Mouse (Mus musculus) hindlimb bud, embryonic 11.5 days (tissue): ENCODE measurements at regions not wholly inside any gene's neighbourhood (a gene's known extent, or its start where the extent isn't known, plus 50 kb on each side); places are given as distances from the start of the nearest gene placed in this dataset.

ENCODE experiments used
- DNase-seq: peaks from one replicate; pipeline ENCODE4 v3.0.0-alpha.2; 2012; ENCODE audit warnings: low read depth, low spot score; ENCODE audit errors: extremely low spot score

DNA sequence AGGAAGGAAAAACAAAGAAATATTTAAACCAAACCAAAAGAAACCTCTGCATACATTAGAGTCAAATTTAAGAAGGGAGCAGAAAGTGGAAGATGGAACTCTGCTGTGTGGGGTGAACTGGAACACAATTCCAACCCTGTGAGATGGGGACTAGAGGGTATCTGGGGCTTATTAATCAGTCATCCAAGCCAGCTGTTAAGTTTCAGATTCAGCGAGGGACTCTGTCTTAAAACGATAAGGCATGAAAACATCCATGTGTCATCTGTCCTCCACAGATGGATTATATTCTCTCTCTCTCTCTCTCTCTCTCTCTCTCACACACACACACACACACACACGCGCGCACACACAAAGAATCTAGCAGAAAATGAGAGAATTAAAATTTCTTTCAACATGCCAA is 147.6 kb upstream of the Marcks start:
- DNase-seq, result no peak

DNA sequence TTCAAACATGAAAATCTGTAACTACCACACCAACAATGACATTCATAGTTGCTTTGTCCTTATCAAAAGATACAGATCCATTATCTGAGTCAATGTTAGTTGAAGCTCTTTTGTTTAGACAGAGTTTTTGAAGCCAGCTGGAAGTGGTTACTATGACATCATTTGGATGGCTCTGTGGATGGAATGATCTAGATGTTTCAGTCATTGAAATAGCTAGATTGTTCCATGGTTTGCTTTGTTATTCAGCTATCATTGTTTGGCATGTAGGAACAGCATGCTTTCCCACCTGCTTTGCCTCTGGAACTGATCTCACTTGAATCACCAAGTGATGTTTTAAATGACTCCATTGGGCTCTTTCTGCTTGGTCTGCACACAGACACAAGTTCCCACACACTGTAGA is 144.2 kb upstream of the Marcks start:
- no peak for DNase-seq

DNA sequence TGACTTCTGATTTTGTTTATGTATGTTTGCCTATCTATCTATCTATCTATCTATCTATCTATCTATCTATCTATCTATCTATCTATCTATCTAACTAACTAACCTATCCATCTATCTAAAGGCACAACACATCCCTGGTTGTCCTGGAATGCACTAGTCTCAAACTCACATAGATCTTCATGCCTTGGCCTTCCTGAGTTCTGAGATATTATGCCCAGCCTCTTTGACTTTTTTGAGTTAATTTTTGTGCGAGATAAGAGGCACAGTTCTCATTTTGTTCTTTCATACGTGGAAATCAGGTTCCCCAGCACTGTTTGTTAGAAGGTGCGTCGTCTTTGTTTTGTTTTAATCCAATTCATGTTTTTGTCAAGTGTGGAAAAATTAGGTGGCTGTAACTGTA is 142.1 kb upstream of the Marcks start:
- no peak for DNase-seq

DNA sequence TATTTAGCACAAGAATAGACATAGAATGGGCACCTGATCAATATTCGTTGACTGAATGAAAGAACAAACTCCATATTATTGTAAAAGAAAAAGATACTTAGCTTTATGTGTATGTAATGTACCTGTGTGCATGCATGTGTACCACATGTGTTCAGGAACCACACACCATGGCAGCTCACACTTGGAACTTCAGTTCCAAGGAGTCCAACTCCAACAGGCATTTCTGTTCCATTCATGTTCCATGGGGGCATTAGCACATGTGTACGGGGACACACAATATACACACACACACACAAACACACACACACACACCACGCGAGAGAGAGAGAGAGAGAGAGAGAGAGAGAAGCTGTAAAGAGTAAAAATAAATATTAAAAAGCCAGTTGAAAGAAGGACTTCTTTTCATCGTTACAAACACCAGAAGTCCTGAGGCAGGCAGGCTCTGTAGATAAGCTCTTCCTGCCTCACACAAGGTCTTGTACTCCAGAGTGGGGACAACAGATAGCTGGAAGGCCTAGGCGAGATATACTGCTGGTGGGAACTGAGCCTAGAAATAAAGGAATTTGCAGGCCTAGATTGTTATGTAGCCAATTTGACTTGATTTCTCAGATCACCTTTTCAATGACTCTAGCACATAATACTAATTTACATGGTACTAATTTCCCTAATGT is 141.6 kb upstream of the Marcks start:
- DNase-seq, result no peak

DNA sequence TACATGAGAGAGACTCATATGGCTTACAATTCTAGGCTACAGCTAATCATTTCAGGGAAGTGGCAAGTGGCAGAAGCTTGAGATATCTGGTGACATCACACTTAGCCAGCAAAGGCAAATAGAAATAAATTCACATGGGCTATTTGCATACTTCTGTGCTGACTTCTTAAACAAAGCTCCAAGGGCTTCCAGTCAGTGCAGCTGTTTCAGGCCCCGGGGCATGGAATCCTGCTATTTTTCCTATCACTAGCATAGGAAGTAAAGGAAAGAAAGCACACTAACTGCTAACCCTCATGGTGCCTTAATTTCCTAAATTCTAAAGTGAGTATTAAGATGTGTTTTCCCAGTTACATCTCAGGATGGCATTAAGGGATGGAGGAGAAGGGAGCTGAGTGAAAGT is 140.6 kb upstream of the Marcks start:
- DNase-seq, result no peak

DNA sequence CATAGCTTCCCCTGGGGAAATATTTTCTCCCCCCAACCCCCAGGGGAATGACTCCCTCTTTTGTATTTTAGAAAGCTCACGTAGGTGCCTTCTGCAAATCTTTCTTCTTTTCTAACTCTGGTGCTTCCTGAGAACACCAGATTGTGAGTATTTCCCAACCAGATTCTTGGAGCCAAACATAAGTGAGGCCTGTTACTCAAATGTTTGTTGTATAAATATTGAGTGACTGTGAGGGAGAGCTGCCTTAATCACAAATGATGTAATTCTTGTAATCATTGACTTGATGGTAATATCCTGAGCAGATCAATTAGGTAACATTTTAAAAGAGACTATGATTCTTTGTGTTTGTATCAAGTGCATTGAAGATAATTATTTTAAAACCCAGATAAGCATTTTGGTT is 137.1 kb upstream of the Marcks start:
- DNase-seq, result no peak

DNA sequence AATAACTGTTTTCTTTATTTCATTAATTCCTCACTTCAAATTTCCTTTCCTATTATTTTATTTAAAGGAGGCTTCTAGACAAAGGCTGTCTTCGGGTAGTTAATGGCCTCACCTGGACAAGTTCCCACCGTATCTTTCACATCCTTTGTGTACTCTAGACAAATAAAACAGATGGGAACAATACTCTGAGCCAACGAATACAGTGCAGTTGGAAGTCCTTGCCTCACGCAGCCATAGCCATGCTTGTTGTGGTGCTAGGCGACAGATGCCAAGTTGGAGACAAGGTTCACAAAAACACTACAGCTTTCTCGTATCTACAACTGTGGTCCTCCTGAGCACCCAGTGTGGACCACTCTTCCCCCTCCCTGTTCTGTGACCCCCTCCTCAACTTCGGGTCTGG is 136.6 kb upstream of the Marcks start:
- no peak for DNase-seq

DNA sequence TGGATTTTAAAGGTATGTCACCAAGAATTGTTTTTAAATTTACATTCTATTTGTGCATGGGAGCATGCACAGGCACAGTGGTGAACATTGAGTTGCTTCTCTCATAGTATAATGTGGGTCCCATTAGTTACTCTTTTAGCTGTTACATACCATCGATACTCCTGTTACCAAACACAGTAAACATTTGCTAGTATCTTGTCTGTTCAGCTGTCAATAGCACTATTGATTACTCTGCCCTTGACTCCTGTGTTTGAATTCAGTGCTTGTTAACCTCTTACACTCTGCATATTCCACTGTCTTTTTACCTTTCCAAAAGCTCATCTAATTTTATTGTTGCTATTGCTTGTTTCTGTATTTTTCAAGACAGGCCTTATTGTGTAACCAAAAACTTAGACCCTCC is 133.2 kb upstream of the Marcks start:
- DNase-seq, result no peak

DNA sequence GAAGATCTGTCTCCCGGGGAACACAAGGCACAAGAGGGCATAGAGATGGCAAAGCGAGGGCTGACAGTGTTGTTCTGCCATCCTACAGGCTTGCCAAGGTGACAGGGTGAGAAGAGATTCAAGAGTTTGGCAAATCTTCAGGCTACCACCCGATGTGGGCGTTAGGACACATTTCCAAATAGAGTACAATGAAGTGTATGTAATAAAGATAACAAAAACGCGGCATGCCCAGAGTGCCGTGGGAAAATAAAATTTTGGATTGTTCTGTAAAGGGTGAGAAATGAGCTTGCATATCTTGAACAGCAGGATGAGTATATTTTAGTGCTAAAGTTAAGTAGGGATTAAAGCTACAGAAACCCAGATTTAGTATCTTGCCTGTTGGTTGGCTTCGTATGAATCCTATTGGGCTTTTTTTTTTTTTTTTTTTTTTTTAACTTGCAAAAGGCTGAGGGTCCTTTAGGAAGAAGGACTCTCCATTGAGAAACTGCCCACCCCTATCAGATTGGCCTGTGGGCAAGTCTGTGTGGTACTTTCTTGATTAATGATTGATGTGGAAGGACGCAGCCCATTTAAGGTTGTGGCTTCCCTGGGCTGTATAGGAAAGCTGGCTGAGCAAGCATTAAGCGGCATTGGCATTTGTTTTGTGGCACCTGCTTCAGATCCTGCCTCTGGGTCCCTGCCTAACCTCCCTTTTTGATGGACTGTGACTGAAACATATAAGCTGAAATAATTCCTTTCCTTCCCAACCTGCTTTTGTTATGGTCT is 131.7 kb upstream of the Marcks start:
- DNase-seq, result no peak

DNA sequence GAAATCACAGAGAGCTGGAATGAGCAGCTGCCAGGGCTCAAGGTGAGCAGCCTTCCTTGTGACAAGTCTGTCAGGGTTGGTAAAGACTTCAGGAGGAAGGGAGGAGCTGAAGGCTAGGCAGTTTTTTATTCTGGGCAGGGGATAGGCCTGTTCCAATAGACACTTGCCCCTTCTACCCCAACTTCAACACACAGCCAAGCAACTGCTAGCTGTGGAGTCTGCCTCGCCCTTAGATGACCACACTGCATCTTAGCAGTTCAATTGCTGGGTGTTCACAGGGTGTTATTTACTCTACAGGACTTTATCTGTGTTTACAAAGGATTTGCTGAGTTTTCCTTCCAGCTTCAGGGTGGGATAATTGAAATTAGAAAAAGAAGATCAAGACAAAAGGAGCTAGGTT is 128.2 kb upstream of the Marcks start:
- DNase-seq, result no peak

DNA sequence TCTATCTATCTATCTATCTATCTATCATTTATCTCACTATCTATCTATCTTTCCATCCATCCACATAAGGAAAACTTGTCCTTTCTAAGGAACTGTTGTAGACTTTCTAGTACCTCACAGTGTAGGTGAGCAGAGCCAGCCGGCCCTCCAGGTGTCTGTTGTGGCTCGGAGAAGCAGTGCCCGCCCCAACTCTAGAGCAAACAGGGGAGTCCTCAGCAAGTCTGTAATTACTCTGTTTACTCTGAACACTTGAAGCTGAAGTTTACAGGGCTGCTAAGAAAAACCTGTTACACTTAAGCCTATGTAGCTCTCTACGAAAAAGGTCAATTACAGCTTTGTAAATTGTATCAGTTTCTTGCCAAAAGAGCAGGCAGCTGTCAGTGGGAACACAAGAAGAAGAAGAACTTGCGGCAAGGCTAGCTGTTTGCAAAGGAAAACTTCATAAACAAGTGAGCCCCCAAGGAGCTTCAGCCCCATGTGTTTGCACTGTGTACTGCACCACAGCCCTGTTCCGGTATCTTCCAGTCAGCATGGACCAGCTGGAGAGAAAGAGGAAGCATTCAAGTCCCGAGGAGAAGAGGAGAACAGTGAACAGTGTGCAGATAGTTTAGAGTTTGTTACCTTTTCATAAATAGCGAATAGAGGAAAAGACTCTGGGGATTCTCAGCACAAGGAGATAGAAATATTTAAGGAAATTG is 122.2 kb upstream of the Marcks start:
- no peak for DNase-seq

DNA sequence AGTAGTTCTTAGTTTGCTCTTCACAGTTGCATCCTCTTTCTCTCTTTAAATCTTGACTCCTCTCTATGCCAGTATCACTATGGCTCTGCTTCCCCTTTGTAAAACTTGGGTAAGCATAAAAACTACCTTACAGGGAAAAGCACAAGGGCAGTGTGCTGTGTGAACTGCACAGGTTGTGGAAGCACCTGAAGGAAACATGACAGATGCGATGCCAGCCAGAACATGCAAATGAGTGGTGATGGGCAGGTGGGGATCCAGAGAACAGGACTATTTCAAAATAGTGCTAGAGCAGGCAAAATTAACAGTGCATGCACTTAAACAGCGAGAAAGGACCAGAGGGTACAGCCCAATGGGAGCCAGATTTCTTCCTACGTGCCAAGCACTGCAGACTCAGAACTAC is 120.5 kb upstream of the Marcks start:
- DNase-seq, result no peak

DNA sequence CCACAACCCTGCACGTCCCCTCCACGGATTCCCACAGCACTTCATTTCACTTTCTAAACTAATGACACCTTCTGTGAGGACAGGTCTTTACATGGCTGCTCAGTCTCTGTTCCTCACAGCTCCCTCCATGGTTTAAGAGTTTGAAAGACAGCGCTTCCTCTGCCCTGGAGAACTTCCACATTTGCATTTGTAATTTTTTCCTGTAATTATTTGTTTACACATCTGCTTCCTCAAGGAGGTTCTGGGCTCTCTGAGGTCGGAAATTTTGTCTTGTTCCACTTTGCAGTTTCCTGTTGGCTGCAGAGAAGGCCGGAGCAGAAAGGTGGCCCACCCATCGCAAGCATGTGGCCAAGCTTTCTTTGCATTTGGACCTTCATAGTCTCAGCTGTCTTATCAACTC is 118.8 kb upstream of the Marcks start:
- no peak for DNase-seq

DNA sequence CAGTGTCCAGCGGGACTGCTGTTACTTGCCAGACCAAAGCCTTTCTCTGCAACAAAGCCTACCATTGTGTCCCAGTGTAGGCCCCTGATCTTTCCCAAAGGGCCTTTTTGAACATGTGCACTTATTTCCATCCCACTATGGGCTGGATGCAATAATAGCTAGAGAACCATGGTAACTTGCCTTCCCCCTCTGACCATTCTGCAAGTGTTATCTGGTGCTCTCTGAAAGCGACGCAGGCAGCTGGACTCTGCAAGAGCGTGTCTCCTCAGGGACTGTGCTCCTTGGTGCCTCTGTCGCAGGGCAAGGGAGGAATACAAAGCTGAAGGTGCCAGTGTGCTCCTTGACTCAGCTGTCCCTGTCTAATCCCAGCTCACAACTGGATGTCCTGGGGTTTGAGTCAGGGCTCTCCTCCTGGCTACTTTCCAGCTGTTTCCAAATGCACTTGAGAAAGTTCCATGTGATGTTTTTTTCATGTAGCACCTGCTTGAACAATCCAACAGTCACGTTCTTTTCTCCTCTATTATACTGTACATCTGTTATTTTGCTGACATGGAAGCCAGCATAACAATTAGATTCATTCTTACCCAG is 112.3 kb upstream of the Marcks start:
- DNase-seq, result no peak

DNA sequence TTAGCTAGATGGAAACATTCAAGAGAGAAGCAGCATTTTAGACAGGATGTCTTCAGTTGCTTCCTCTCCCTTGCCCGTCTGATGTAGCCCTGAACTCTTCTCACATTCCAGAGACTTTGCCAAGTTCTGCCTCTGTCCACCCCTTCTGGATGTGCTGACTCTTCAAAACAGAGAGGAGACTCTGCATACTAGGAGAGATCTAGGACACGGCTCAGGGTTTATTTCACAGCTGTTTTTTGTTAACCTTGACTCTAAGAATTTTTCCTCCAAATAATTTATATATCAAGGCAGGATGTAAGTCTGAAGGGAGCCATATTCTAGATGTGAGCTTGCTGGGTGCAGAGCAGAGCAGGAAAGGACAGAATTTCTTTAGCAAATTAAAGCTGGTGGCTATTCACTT is 111.4 kb upstream of the Marcks start:
- DNase-seq, result no peak

DNA sequence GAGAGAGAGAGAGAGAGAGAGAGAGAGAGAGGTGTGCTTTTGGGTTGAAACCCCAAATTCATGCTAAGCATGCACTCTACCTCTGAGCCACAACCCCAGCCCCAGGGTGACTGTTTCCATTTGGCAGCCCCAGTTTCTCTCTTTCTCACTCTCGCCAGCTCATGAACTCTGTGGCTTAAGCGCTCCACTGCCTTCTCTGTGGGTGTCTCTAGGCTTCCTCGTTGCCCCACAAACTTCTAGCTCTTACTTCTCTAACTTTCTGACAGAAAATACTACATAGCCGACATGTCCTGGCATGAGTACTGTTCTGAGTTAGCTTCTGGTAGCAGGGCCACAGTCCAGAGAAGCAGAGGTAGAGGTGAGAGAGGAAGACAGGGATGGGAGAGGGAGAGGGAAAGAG is 110.8 kb upstream of the Marcks start:
- no peak for DNase-seq

DNA sequence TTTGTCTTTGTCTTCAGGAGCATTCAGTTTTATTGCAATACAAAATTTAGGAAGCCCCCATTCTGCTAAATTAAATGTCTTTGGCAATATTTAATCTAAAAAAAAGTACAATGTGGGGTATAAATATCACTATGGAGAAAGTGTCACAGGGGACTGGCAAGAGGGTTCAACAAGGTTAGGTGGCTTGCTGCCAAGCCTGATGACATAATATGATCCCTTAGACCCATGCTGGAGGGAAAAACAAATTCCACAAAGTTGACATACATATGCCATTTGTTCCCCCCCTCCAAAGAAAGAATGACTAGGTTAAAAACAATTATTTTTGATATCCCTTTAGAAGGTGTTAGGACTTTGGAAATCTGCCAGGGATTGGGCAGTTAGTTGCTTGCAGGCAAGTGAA is 108.4 kb upstream of the Marcks start:
- no peak for DNase-seq

DNA sequence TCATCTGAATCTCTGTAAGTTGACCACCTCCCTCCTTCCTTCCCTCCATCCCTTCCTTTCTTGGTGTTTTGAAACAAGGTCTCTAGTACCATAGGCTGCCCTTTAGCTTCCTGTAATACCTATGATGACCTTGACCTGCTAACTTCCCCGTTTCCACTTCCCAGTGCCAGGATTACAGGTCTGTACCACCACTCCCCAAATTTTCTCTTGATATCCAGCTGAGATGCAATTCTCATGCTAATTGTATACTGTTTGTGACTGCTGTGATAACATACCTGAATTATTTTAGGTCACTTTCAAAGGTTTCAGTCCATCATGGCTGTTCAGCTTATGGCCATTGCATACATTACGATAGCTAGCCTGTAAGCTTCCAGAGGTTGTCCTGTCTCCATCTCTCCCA is 104.4 kb upstream of the Marcks start:
- no peak for DNase-seq

DNA sequence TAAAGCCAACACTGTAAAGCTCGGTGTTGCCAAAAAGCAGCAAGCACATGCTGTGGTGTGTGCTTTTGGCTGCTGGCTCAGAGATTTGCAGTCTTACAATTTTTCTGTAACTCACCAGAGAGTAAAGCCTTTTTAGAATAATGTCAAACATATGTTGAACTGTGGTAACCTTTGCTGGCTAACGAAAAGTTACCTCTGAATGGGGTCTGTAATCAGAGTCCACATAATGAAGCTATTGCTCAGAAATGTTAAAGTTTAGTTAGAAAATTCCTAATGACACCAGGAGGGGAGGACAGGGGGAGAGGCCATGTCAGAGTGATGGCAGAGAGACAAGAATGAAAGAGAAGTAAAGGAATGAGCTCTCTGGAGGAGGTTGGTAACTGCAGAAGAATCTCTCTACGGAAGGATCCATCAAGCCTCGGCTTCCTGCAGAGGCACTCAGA is 103.1 kb upstream of the Marcks start:
- no peak for DNase-seq

DNA sequence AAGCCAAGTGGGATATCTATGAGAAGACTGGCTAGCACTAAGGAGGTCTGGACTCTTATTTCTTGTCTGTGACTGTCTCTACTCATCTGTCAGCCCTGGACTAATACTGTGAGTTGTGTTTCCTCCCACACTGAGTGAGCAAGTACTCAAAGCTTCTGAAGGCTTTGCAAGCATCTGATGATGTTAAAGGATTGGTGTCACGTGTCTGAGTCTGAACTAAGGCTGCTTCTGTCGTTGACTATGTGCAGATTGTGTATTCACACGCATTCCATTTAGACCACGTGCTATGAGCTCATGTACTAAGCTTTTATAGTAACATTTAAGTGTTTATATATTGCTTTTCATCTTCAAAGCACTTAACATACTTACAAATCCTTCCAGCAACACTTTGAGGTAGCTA is 101.9 kb upstream of the Marcks start:
- DNase-seq, result no peak

DNA sequence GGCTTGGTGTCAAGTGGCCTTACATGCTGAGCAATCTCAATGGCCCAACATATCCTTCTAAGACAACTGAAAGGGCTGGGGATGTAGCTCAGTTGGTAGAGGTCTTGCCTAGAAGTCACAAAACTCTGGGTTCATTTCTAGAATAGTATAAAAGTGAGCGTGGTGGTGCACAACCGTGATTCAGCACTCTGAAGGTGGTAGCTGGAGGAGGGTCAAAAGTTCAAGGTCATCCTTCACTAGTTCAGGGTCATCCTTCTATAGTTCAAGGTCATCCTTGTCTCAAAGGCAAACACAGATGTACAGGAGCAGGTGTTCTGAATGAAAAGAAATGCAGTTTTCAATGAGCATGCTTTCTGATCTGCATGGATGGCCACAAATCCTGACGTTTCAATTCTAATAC is 101.5 kb upstream of the Marcks start:
- no peak for DNase-seq
